Mouse (Mus musculus) cerebellum, adult 18-20 months (tissue): ENCODE results near the gene Greb1.

Experiments used
- DNase-seq, 2 experiments: peaks; one replicate each; pipeline ENCODE4 v3.0.0; 2021

The Greb1 gene

DNA sequence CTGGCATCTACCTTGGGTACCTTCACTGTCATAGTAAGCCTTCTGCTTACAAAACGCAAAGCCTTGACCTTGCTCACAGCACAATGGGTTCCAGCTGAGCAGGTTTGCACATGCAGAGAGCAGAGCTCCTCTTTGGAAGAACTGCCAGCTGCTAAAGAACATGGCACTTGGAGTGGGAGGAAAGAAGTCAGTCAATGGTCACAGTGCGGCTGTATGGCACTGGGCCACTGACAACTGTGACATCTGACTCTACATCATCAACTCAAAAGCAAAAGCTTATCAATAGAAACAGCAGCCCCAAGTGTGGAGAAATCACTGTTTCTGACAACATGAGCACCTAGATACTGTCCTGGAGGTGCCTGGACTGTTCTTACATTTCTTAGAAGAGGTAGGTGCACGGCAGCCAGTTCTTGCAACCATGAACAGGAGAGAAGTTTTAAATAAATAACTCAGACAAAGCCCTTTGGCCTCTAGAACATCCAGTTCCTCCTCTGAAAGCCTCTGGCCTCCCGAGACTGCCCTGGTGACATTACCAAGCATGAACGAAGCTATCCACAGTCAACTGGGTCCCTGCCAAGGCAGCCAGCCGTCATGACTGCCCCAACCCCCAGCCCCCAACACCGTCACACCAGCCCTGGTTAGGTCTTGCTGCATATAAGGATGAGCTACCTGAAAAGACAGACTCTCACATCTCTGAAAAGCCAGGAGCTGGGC, 170.4 kb downstream of the Greb1 start:
- DNase-seq, result no peak
